Mouse (Mus musculus): Measurements from ENCODE around the gene Cdk8. TPM values are rescaled to one million over a fixed set of nuclear protein-coding genes. Genes with fewer than 3 reads are reported as not detected.

Cdk8 gene
- polyA plus RNA-seq, 1 experiment from 2014 or later, result 24.6 TPM

DNA sequence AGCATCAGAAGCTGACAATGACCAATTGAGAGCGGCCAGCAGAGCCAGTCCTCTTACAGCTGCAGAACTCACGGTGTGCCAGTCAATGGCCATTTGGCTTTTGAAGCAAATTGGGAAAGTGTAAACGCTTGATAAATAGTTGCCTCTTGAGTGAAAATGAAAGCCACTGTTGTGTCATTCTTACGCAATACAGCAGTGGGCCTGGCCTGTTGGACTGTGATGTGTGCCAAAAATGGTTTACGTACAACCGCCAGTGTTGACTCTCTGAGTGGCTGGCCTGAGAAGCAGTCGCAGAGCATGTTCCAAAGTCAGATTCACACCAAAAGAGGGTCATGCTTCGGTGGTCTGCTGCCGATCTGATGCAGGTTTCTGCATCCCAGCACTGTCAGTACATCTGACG is 17.7 kb downstream of the Cdk8 start:
- Histone ChIP-seq H3K9me3 (ENCODE audit: control insufficient read depth) (no peaks in the 10 kb centered on the region), H3K4me2 (replicated peaks; ENCODE audit: low read depth) (no peak overlapping the region), H3K27me3 (replicated peaks; ENCODE audit: control insufficient read depth, insufficient read depth, low read length) (no peaks in the 10 kb centered on the region), H3K9ac (ENCODE audit: low read depth, low read length) (no peak overlapping the region), H3K36me3 (ENCODE audit: control insufficient read depth, insufficient read depth) (no peaks in the 10 kb centered on the region), H3K27ac (ENCODE audit: low read depth, low read length) (no peak overlapping the region), H3K4me3 (ENCODE audit: low read depth, low read length) (no peak overlapping the region), H3K4me1 (replicated peaks; ENCODE audit: control insufficient read depth, insufficient read depth, low read length) (peaks cover 2% of the 10 kb centered on the region; the same call in 1 of the 2 replicates)
- 60% methylated on average over 10 of the region's 10 CpGs for WGBS
- ATAC-seq, result no peak
- TF ChIP-seq CTCF (IDR thresholded peaks at IDR 0.05; ENCODE audit: low read depth), result no peak

GRCm38 (mm10) chr5:146250369-146251075 is 19.5 kb downstream of the Cdk8 start:
- Histone ChIP-seq H3K9me3 (ENCODE audit: control insufficient read depth) (no peaks in the 10 kb centered on the region), H3K4me3 (ENCODE audit: low read depth, low read length) (no peak overlapping the region), H3K36me3 (ENCODE audit: control insufficient read depth, insufficient read depth) (no peaks in the 10 kb centered on the region), H3K27ac (ENCODE audit: low read depth, low read length) (peak overlapping the region; percentile 68), H3K4me1 (replicated peaks; ENCODE audit: control insufficient read depth, insufficient read depth, low read length) (peaks cover 4% of the 10 kb centered on the region), H3K4me2 (replicated peaks; ENCODE audit: low read depth) (peak overlapping the region; percentile 46), H3K27me3 (replicated peaks; ENCODE audit: control insufficient read depth, insufficient read depth, low read length) (no peaks in the 10 kb centered on the region), H3K9ac (ENCODE audit: low read depth, low read length) (0 out of 2 replicates have a peak overlapping the region, but pooled peaks have one; percentile 18)
- no peak for TF ChIP-seq CTCF (IDR thresholded peaks at IDR 0.05; ENCODE audit: low read depth)
- 40% methylated on average over 12 of the region's 12 CpGs for WGBS
- peak; percentile 85 for ATAC-seq

GRCm38 (mm10) chr5:146251663-146252429 is 20.8 kb downstream of the Cdk8 start:
- Histone ChIP-seq H3K27me3 (replicated peaks; ENCODE audit: control insufficient read depth, insufficient read depth, low read length) (no peaks in the 10 kb centered on the region), H3K9me3 (ENCODE audit: control insufficient read depth) (no peaks in the 10 kb centered on the region), H3K36me3 (ENCODE audit: control insufficient read depth, insufficient read depth) (no peaks in the 10 kb centered on the region), H3K4me2 (replicated peaks; ENCODE audit: low read depth) (no peak overlapping the region), H3K4me1 (replicated peaks; ENCODE audit: control insufficient read depth, insufficient read depth, low read length) (peaks cover 5% of the 10 kb centered on the region), H3K4me3 (ENCODE audit: low read depth, low read length) (no peak overlapping the region), H3K27ac (ENCODE audit: low read depth, low read length) (no peak overlapping the region), H3K9ac (ENCODE audit: low read depth, low read length) (no peak overlapping the region)
- ATAC-seq, result no peak; the same call in 1 of the 2 replicates
- no peak for TF ChIP-seq CTCF (IDR thresholded peaks at IDR 0.05; ENCODE audit: low read depth)
- 52% methylated on average over 5 of the region's 5 CpGs for whole genome bisulfite sequencing

GRCm38 (mm10) chr5:146253644-146254043 is 22.6 kb downstream of the Cdk8 start:
- no peak for TF ChIP-seq CTCF (IDR thresholded peaks at IDR 0.05; ENCODE audit: low read depth)

GRCm38 (mm10) chr5:146260003-146260402 is 29.0 kb downstream of the Cdk8 start:
- peak; percentile 66 for TF ChIP-seq CTCF (IDR thresholded peaks at IDR 0.05; ENCODE audit: low read depth)
- Histone ChIP-seq H3K27me3 (replicated peaks; ENCODE audit: control insufficient read depth, insufficient read depth, low read length) (no peaks in the 10 kb centered on the region), H3K9ac (ENCODE audit: low read depth, low read length) (no peak overlapping the region), H3K36me3 (ENCODE audit: control insufficient read depth, insufficient read depth) (no peaks in the 10 kb centered on the region), H3K4me3 (ENCODE audit: low read depth, low read length) (no peak overlapping the region), H3K4me2 (replicated peaks; ENCODE audit: low read depth) (no peak overlapping the region), H3K9me3 (ENCODE audit: control insufficient read depth) (no peaks in the 10 kb centered on the region), H3K4me1 (replicated peaks; ENCODE audit: control insufficient read depth, insufficient read depth, low read length) (peaks cover 3% of the 10 kb centered on the region; the same call in 1 of the 2 replicates), H3K27ac (ENCODE audit: low read depth, low read length) (no peak overlapping the region)
- whole genome bisulfite sequencing, result 54% methylated on average over 9 of the region's 9 CpGs
- no peak for ATAC-seq

More at GRCm38 (mm10) chr5:146253644-146254043, 22.6 kb downstream of the Cdk8 start:
- Histone ChIP-seq H3K9me3 (ENCODE audit: control insufficient read depth) (no peaks in the 10 kb centered on the region), H3K9ac (ENCODE audit: low read depth, low read length) (no peak overlapping the region), H3K36me3 (ENCODE audit: control insufficient read depth, insufficient read depth) (no peaks in the 10 kb centered on the region), H3K4me1 (replicated peaks; ENCODE audit: control insufficient read depth, insufficient read depth, low read length) (peaks cover 3% of the 10 kb centered on the region; the same call in 1 of the 2 replicates), H3K4me3 (ENCODE audit: low read depth, low read length) (no peak overlapping the region), H3K27ac (ENCODE audit: low read depth, low read length) (no peak overlapping the region), H3K4me2 (replicated peaks; ENCODE audit: low read depth) (no peak overlapping the region), H3K27me3 (replicated peaks; ENCODE audit: control insufficient read depth, insufficient read depth, low read length) (no peaks in the 10 kb centered on the region)
- no peak for ATAC-seq
- 68% methylated on average over 5 of the region's 5 CpGs for WGBS

DNA sequence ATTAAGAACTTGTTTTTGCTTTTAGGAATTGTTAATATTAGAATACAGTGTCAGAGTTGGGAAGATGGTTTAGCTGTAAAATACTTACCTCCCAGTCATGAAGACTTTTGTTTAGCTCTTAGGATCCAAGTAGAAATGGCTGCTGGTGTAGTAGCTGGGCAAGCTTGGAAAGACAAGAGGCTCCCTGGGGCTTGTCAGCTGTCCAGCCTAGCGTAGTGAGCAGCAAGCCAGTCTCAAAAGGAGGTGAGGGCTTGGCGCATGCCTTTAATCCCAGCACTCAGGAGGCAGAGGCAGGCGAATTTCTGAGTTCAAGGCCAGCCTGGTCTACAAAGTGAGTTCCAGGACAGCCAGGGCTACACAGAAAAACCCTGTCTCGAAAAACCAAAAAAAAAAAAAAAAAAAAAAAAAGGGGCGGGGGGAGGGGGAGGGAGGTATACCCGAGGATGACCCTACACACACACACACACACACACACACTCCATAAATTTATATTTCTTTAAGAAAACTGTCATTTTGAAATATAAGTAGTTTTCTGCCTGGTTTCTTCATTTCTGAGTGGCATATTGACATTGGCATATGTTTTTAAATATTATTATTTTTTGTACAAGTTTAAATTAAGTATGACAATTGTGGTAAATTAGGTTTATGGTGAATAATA is 35.0 kb downstream of the Cdk8 start:
- Histone ChIP-seq H3K27ac (ENCODE audit: low read depth, low read length) (no peak overlapping the region), H3K36me3 (ENCODE audit: control insufficient read depth, insufficient read depth) (no peaks in the 10 kb centered on the region), H3K9me3 (ENCODE audit: control insufficient read depth) (no peaks in the 10 kb centered on the region), H3K4me3 (ENCODE audit: low read depth, low read length) (no peak overlapping the region), H3K9ac (ENCODE audit: low read depth, low read length) (no peak overlapping the region), H3K4me1 (replicated peaks; ENCODE audit: control insufficient read depth, insufficient read depth, low read length) (no peaks in the 10 kb centered on the region), H3K4me2 (replicated peaks; ENCODE audit: low read depth) (no peak overlapping the region), H3K27me3 (replicated peaks; ENCODE audit: control insufficient read depth, insufficient read depth, low read length) (no peaks in the 10 kb centered on the region)
- WGBS, result 72% methylated on average over 5 of the region's 6 CpGs
- ATAC-seq, result no peak
- no peak for TF ChIP-seq CTCF (IDR thresholded peaks at IDR 0.05; ENCODE audit: low read depth)

Data from intestine, postnatal 0 days (tissue).